Mouse (Mus musculus): ENCODE results near the gene Zfp987.
A peak's percentile ranks its signal among the peaks of the same experiment; 100 is the strongest.

The Zfp987 gene

GRCm38 (mm10) chr4:146173378-146174226 lies 76.5 kb downstream of the Zfp987 start:
- DNase-seq (ENCODE audit: low spot score in 2 of 2), result peak; percentile 26

Data from thymus, postnatal 10 days (tissue).